Mouse (Mus musculus): ENCODE measurements around the gene Hoxd11. TPM values are rescaled to one million over a fixed set of nuclear protein-coding genes. Genes with fewer than 3 reads are reported as not detected.

The Hoxd11 gene
- polyA plus RNA-seq, 1 experiment: not detected

- H3K27ac ChIP-seq (ENCODE audit: insufficient read depth, low read length): no peak overlapping the region
- H3K4me3 ChIP-seq (ENCODE audit: low read depth, low read length): no peak overlapping the region
- TF ChIP-seq CTCF (IDR thresholded peaks at IDR 0.05; ENCODE audit: low read depth, low read length) (no peak), POLR2A (IDR thresholded peaks at IDR 0.05; ENCODE audit: insufficient read depth, low read length) (no peak), EP300 (IDR thresholded peaks at IDR 0.05; ENCODE audit: insufficient read depth, low read depth, low read length) (no peak)
- no peaks in the 10 kb centered on the region for H3K9me3 ChIP-seq (replicated peaks; ENCODE audit: control insufficient read depth, insufficient read depth, low read length, poor library complexity, severe bottlenecking)
- no peaks in the 10 kb centered on the region for H3K36me3 ChIP-seq (ENCODE audit: control insufficient read depth, insufficient read depth, low read length, poor library complexity, severe bottlenecking)
- peaks cover 62% of the 10 kb centered on the region for H3K27me3 ChIP-seq (ENCODE audit: control insufficient read depth, insufficient read depth, low read length, poor library complexity, severe bottlenecking)
- no peak overlapping the region for H3K9ac ChIP-seq (ENCODE audit: low read depth, poor library complexity, severe bottlenecking)
- H3K4me1 ChIP-seq (ENCODE audit: control insufficient read depth, insufficient read depth, low read length): peaks cover 2% of the 10 kb centered on the region
Observed at GRCm38 (mm10) chr2:74677106-74677505, 2.3 kb upstream of the Hoxd11 start.

DNA sequence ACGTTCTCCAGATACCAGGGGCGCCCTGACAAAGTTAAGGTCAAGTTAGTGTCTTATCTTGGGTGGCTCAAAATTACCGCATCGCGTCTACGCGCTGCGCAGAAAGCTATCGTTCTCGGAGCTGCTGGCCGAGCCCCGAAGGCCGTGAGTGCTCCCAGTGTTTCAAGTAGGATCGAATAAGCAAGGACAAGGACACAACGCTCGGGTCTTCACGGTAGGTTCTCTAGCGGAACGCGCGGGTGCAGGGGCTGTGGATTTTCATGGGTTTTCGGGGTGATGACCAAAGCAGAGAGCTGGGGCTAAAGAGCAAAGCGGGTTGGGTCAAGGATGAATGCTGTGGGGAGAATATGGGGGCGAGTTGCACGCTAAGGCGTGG, 227 bp downstream of the Hoxd11 start:
- no peaks in the 10 kb centered on the region for H3K4me1 ChIP-seq (ENCODE audit: control insufficient read depth, insufficient read depth, low read length)
- peaks cover 64% of the 10 kb centered on the region for H3K27me3 ChIP-seq (ENCODE audit: control insufficient read depth, insufficient read depth, low read length, poor library complexity, severe bottlenecking)
- H3K9ac ChIP-seq (ENCODE audit: low read depth, poor library complexity, severe bottlenecking): no peak overlapping the region
- TF ChIP-seq CTCF (IDR thresholded peaks at IDR 0.05; ENCODE audit: low read depth, low read length): no peak
- TF ChIP-seq EP300 (IDR thresholded peaks at IDR 0.05; ENCODE audit: insufficient read depth, low read depth, low read length): no peak
- no peak for TF ChIP-seq POLR2A (IDR thresholded peaks at IDR 0.05; ENCODE audit: insufficient read depth, low read length)
- no peak overlapping the region for H3K27ac ChIP-seq (ENCODE audit: insufficient read depth, low read length)
- peak overlapping the region; percentile 9; the same call in 1 of the 2 replicates for H3K4me3 ChIP-seq (ENCODE audit: low read depth, low read length)
- H3K36me3 ChIP-seq (ENCODE audit: control insufficient read depth, insufficient read depth, low read length, poor library complexity, severe bottlenecking): no peaks in the 10 kb centered on the region
- H3K9me3 ChIP-seq (replicated peaks; ENCODE audit: control insufficient read depth, insufficient read depth, low read length, poor library complexity, severe bottlenecking): no peaks in the 10 kb centered on the region

DNA sequence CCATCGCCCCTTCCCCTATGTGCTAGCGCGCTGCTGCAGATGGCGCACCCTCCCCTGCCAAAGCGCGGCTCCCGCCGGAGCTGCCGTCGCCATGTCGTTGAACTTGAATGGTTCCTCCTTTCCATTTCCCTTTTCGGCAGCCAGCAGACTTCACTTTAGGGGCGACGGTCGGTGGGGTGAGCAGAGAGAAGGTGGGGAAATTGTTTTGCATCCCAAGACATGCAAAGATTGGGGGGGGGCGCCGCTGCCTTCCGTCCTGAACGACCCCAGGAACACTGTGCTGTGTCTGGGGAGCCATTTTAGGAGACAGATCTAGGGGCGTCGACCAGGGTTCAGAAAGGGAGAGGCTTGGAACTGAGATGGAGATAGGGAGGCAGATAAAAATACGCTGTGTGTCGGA, 623 bp downstream of the Hoxd11 start:
- Histone ChIP-seq H3K4me1 (ENCODE audit: control insufficient read depth, insufficient read depth, low read length) (no peaks in the 10 kb centered on the region), H3K4me3 (ENCODE audit: low read depth, low read length) (peak overlapping the region; percentile 9; the same call in 1 of the 2 replicates), H3K9me3 (replicated peaks; ENCODE audit: control insufficient read depth, insufficient read depth, low read length, poor library complexity, severe bottlenecking) (no peaks in the 10 kb centered on the region), H3K9ac (ENCODE audit: low read depth, poor library complexity, severe bottlenecking) (no peak overlapping the region), H3K27me3 (ENCODE audit: control insufficient read depth, insufficient read depth, low read length, poor library complexity, severe bottlenecking) (peaks cover 61% of the 10 kb centered on the region), H3K27ac (ENCODE audit: insufficient read depth, low read length) (no peak overlapping the region), H3K36me3 (ENCODE audit: control insufficient read depth, insufficient read depth, low read length, poor library complexity, severe bottlenecking) (no peaks in the 10 kb centered on the region)
- TF ChIP-seq POLR2A (IDR thresholded peaks at IDR 0.05; ENCODE audit: insufficient read depth, low read length) (no peak), EP300 (IDR thresholded peaks at IDR 0.05; ENCODE audit: insufficient read depth, low read depth, low read length) (no peak), CTCF (IDR thresholded peaks at IDR 0.05; ENCODE audit: low read depth, low read length) (no peak)

- Histone ChIP-seq H3K9ac (ENCODE audit: low read depth, poor library complexity, severe bottlenecking) (no peak overlapping the region), H3K27ac (ENCODE audit: insufficient read depth, low read length) (no peak overlapping the region), H3K36me3 (ENCODE audit: control insufficient read depth, insufficient read depth, low read length, poor library complexity, severe bottlenecking) (no peaks in the 10 kb centered on the region), H3K4me3 (ENCODE audit: low read depth, low read length) (no peak overlapping the region), H3K27me3 (ENCODE audit: control insufficient read depth, insufficient read depth, low read length, poor library complexity, severe bottlenecking) (peaks cover 61% of the 10 kb centered on the region), H3K9me3 (replicated peaks; ENCODE audit: control insufficient read depth, insufficient read depth, low read length, poor library complexity, severe bottlenecking) (no peaks in the 10 kb centered on the region), H3K4me1 (ENCODE audit: control insufficient read depth, insufficient read depth, low read length) (no peaks in the 10 kb centered on the region)
- TF ChIP-seq CTCF (IDR thresholded peaks at IDR 0.05; ENCODE audit: low read depth, low read length): no peak
- TF ChIP-seq EP300 (IDR thresholded peaks at IDR 0.05; ENCODE audit: insufficient read depth, low read depth, low read length): no peak
- no peak for TF ChIP-seq POLR2A (IDR thresholded peaks at IDR 0.05; ENCODE audit: insufficient read depth, low read length)
Observed at GRCm38 (mm10) chr2:74680561-74681398, 1.4 kb downstream of the Hoxd11 start.

DNA sequence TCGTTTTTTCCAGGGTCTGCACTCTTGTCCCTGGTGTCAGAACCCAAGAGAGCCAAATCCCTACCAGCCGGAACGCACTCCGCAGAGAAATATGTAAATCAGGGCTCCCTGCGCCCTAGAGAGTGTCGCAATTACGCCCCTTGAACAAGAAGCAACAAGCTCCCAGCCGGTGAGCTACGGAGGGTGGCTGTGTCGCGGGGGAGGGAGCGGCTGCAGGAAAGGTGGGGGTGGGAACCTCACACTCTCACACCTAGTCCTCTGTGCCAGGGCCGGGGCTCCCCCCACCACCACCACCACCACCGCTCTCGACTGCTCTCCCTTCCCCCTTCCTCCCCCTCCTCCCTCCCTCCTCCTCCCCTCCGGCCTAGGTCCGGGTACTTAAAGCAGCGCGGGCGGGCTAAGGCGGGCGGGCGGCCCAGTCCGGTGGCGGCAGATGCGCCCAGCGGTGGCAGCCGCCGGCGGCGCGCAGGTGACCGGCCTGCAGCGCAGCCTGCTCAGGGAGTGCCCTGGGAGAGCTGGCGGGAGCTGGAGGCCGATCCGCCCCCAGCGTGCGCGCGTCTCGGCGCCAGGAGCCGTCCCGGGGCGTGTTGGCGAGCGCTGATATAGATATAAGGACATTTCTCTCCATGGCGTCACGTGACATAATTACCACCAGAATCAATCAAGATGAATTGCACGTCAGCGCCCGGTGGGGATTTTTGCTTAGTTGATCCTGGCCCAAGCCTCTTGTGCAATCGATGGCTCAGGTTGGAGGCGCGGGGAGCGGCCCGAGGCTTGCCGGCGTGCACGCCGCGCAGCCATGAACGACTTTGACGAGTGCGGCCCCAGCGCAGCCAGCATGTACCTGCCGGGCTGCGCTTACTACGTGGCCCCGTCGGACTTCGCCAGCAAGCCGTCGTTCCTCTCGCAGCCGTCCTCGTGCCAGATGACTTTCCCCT, 2.5 kb downstream of the Hoxd11 start:
- H3K27ac ChIP-seq (ENCODE audit: insufficient read depth, low read length): no peak overlapping the region
- H3K36me3 ChIP-seq (ENCODE audit: control insufficient read depth, insufficient read depth, low read length, poor library complexity, severe bottlenecking): no peaks in the 10 kb centered on the region
- H3K27me3 ChIP-seq (ENCODE audit: control insufficient read depth, insufficient read depth, low read length, poor library complexity, severe bottlenecking): peaks cover 55% of the 10 kb centered on the region
- H3K4me3 ChIP-seq (ENCODE audit: low read depth, low read length): peak overlapping the region; percentile 34
- H3K4me1 ChIP-seq (ENCODE audit: control insufficient read depth, insufficient read depth, low read length): no peaks in the 10 kb centered on the region
- no peaks in the 10 kb centered on the region for H3K9me3 ChIP-seq (replicated peaks; ENCODE audit: control insufficient read depth, insufficient read depth, low read length, poor library complexity, severe bottlenecking)
- H3K9ac ChIP-seq (ENCODE audit: low read depth, poor library complexity, severe bottlenecking): no peak overlapping the region
- peak; percentile 55; the same call in 1 of the 2 replicates for TF ChIP-seq EP300 (IDR thresholded peaks at IDR 0.05; ENCODE audit: insufficient read depth, low read depth, low read length)
- no peak for TF ChIP-seq POLR2A (IDR thresholded peaks at IDR 0.05; ENCODE audit: insufficient read depth, low read length)
- no peak for TF ChIP-seq CTCF (IDR thresholded peaks at IDR 0.05; ENCODE audit: low read depth, low read length)
